Comparison of ENCODE assay signal across 16 mouse cellular contexts in the genomic region with DNA sequence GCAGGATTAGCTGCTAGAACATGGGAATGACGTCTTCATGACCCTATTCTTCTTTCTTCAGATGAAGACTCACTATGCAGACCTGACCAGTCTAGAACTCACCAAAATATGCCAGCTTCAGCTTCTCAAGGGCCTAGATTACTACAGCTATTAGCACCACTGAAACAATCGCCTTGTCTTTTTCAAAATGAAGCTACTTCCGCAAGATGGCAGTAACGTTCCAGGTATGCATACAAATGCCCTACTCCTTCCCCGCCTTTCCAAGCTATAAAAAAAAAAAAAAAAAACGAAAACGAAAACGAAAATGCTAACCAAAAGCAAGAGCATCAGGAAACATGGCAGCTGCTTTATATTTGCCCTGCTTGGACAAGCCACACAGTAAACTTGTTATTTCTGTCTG.
A peak's percentile ranks its signal among the peaks of the same experiment; 100 is the strongest.
DNase-seq lines count a peak whose midpoint lies in the region; TF ChIP-seq lines count a peak whose summit lies in the region.
"Had no signal": no experiment of that assay in that cellular context is flagged by ENCODE, and none has a peak within 500 bp of the region (broad histone marks: within the 10 kb centered on the region; RNA-seq: fewer than 3 reads in every experiment).

No protein-coding gene starts in this region.

- no peaks in the 10 kb centered on the region for H3K9me3 ChIP-seq in MEL (replicated peaks; ENCODE audit: insufficient read depth, low read length)
- H3K9me3 ChIP-seq: forebrain, embryonic 10.5 days; hindbrain, embryonic 12.5 days; kidney, embryonic 15.5 days; limb, embryonic 13.5 days; lung, embryonic 15.5 days had no signal

- no peak overlapping the region for H3K9ac ChIP-seq in MEL (ENCODE audit: control insufficient read depth, low read depth, low read length, poor library complexity, severe bottlenecking)
- H3K9ac ChIP-seq: hindbrain, embryonic 12.5 days; kidney, embryonic 15.5 days; limb, embryonic 13.5 days; lung, embryonic 15.5 days had no signal

- TF ChIP-seq EP300 in MEL (IDR thresholded peaks at IDR 0.05; ENCODE audit: low read depth in 1 of 2, low read length in 2 of 2), result no peak

- no peak overlapping the region; the same call in 1 of the 2 replicates for H3K4me3 ChIP-seq in gastrocnemius, adult 2 months
- no peak overlapping the region for H3K4me3 ChIP-seq in left cerebral cortex, adult 2 months
- H3K4me3 ChIP-seq in MEL (ENCODE audit: control insufficient read depth in 1 of 2, insufficient read depth in 1 of 2, low read depth in 2 of 2, low read length in 2 of 2), result no peak overlapping the region
- H3K4me3 ChIP-seq: forebrain, embryonic 10.5 days; hindbrain, embryonic 12.5 days; kidney, embryonic 15.5 days; limb, embryonic 13.5 days; lung, embryonic 15.5 days had no signal

- H3K4me1 ChIP-seq in MEL (ENCODE audit: control insufficient read depth in 1 of 2, insufficient read depth in 2 of 2, low read length in 2 of 2), result peaks cover 1 to 6% of the 10 kb centered on the region in 2 experiments; a peak in 3 of 4 replicates
- H3K4me1 ChIP-seq: forebrain, embryonic 10.5 days; hindbrain, embryonic 12.5 days; kidney, embryonic 15.5 days; limb, embryonic 13.5 days; lung, embryonic 15.5 days had no signal

- H3K27me3 ChIP-seq in MEL (ENCODE audit: control insufficient read depth in 1 of 2, insufficient read depth in 2 of 2, low read length in 2 of 2), result no peaks in the 10 kb centered on the region
- H3K27me3 ChIP-seq: hindbrain, embryonic 12.5 days; kidney, embryonic 15.5 days; limb, embryonic 13.5 days; lung, embryonic 15.5 days had no signal

- TF ChIP-seq RAD21 in MEL (IDR thresholded peaks at IDR 0.05; ENCODE audit: low read depth, low read length), result no peak

- H3K36me3 ChIP-seq in MEL (ENCODE audit: control insufficient read depth in 1 of 2, insufficient read depth in 2 of 2, low read length in 2 of 2), result peaks cover 0 to 7% of the 10 kb centered on the region in 2 experiments; a peak in 2 of 4 replicates
- H3K36me3 ChIP-seq: hindbrain, embryonic 12.5 days had no signal

- no peak for TF ChIP-seq POLR2A in MEL (IDR thresholded peaks at IDR 0.05; ENCODE audit: control insufficient read depth in 1 of 2, insufficient read depth in 1 of 2, low read depth in 1 of 2, low read length in 2 of 2, poor library complexity in 1 of 2)

- intact Hi-C loops in gastrocnemius, adult 2 months (cut with DNase I), result no loop called here
- intact Hi-C loops in left cerebral cortex, adult 2 months (cut with DNase I), result no loop called here
- intact Hi-C loops in left cerebral cortex, postnatal 4 days (cut with DNase I), result no loop called here

- TF ChIP-seq CTCF in gastrocnemius, adult 2 months (IDR thresholded peaks at IDR 0.05), result peak; percentile 26; the same call in 1 of the 2 replicates
- peak; percentile 27 for TF ChIP-seq CTCF in left cerebral cortex, adult 2 months (IDR thresholded peaks at IDR 0.05)
- TF ChIP-seq CTCF in MEL (IDR thresholded peaks at IDR 0.05 in 2 of 3, conservative IDR thresholded peaks at IDR 0.05 in 1 of 3; ENCODE audit: control insufficient read depth in 1 of 3, insufficient read depth in 1 of 3, low read depth in 2 of 3, low read length in 3 of 3, poor library complexity in 1 of 3, severe bottlenecking in 1 of 3), result no peak

- H3K79me2 ChIP-seq in MEL (ENCODE audit: control insufficient read depth, insufficient read depth, low read length, poor library complexity), result no peaks in the 10 kb centered on the region

- DNase-seq in gastrocnemius, adult 2 months, result no peak
- no peak for DNase-seq in gastrocnemius, postnatal 10 days
- DNase-seq in left cerebral cortex, adult 2 months (ENCODE audit: extremely low spot score in 1 of 2, low spot score in 2 of 2), result peak in 1 of 2 experiments; percentile 35
- DNase-seq in left cerebral cortex, postnatal 4 days, result no peak
- peak; percentile 61 for DNase-seq in 416B (ENCODE audit: low read depth)
- DNase-seq in MEL (ENCODE audit: low read depth, low spot score), result no peak
- DNase-seq in adrenal gland, postnatal 25 days, result no peak
- no peak for DNase-seq in left cerebral cortex, adult 8-10 months (ENCODE audit: low spot score in 2 of 2)
- DNase-seq: adrenal gland, postnatal 36 days; right cerebral cortex, postnatal 14 days; thymus, postnatal 25 days had no signal

- peak overlapping the region; percentile 72 for H3K27ac ChIP-seq in gastrocnemius, adult 2 months
- H3K27ac ChIP-seq in left cerebral cortex, adult 2 months, result no peak overlapping the region
- no peak overlapping the region for H3K27ac ChIP-seq in MEL (ENCODE audit: control insufficient read depth, low read depth, low read length)
- H3K27ac ChIP-seq: forebrain, embryonic 10.5 days; hindbrain, embryonic 12.5 days; kidney, embryonic 15.5 days; limb, embryonic 13.5 days; lung, embryonic 15.5 days had no signal

TF ChIP-seq in MEL, 35 proteins besides CTCF, POLR2A, EP300 and RAD21:
- TF ChIP-seq ZNF384 (IDR thresholded peaks at IDR 0.05; ENCODE audit: low read depth, low read length) (0 out of 2 replicates have a peak, but pooled peaks have one; percentile 9), ETS1 (IDR thresholded peaks at IDR 0.05; ENCODE audit: low read depth, low read length) (no peak), SIN3A (IDR thresholded peaks at IDR 0.05; ENCODE audit: low read length) (no peak), SMC3 (IDR thresholded peaks at IDR 0.05; ENCODE audit: low read depth, low read length) (no peak)

Comparison
In these comparisons a context has a peak if more than half of its experiments do, and no peak if none do; other contexts are left out.
1. CTCF ChIP-seq: peak in gastrocnemius, adult 2 months (single experiment) and left cerebral cortex, adult 2 months (single experiment); none in MEL (0 of 3).